Mouse (Mus musculus): Measurements from ENCODE around the gene Ccdc126.

DNA sequence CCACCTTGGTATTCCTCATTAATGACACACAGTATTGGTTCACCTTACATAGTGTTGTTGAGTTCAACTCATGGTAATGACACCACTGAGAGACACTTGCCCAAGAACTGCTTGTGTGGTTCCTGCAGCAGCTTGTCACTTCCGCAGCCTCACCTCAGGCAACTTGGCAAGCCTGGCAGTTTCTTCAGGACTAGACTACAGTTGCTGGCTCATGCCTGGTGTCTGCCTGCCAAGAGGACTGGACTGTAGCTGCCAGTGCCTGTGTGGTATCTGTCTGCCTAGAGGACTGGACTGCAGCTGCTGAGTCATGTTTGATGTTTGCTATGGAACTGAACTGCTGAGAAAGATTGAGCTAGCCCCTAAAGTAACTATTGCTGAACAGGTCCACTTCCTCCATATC is 37.0 kb upstream of the Ccdc126 start:
- TF ChIP-seq CTCF (IDR thresholded peaks at IDR 0.05; ENCODE audit: low read depth, low read length) = no peak
- no peak for TF ChIP-seq POLR2A (IDR thresholded peaks at IDR 0.05; ENCODE audit: insufficient read depth, low read length)
